Mouse (Mus musculus) thymus, adult 2 months (tissue): ENCODE data around the gene Snx15.

Experiments
- CTCF ChIP-seq: fragments of 200-500 bp; IDR thresholded peaks from 2 replicates; pipeline ENCODE4 v1.5.1; 2012; ENCODE audit warnings: mild to moderate bottlenecking, control low read depth, low read length, moderate library complexity, borderline replicate concordance; ENCODE audit not compliant: control insufficient read depth, poor library complexity, insufficient read depth; ENCODE audit errors: extremely low read depth
- POLR2A ChIP-seq: fragments of 200-500 bp; IDR thresholded peaks from 2 replicates; pipeline ENCODE4 v1.6.1; 2012; ENCODE audit warnings: mild to moderate bottlenecking, low read length, control low read depth, moderate library complexity; ENCODE audit not compliant: control insufficient read depth, poor library complexity, insufficient read depth; ENCODE audit errors: extremely low read depth

DNA sequence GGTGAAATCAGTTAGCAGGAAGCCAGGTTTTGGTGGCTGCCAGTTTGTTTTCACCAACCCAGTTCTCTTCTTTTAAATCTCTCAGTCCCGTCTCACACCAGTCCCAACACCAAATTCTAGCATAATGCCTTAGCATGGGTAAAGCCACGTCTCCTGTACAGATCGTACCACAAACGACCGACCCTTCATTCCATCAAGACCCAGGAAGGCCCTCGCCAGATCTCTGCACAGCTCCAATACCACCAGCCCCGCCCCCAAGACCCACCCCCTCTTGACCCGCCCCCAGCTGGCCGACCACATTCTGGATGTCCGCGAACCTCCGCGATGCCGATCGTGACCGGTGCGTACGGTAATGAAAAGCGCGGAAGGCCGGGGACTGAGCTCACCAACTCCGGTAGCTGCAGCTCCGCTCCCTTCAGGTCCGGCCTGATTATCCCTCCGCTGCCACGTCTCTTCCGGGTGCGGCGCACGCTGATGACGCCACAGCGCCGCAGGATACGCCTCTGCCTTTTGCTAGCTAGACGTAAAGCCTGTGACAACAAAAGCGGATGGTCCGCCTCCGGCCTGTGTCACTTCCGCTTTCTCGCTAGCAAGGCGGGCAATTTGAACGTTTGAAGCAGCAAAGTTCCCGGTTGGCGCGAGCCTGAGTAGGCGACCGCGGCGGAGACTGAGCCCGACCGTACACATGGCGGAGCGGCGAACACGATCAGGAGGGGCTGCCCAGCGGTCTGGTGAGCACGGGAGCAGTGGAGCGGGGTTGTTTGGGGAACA lies 43.4 kb downstream of the Snx15 start, which contains the start of the genes Zfpl1 and Cdca5:
- TF ChIP-seq CTCF = peak; percentile 35; the same call in 1 of the 2 replicates
- no peak; the same call in none of the 2 replicates for TF ChIP-seq POLR2A
